In genomic region chr6:28479865-28480751, GRCm38 (mm10) we compare ENCODE assay signal across 8 mouse cellular contexts. TPM values are rescaled to one million over a fixed set of nuclear protein-coding genes. Genes with fewer than 3 reads are reported as not detected.
DNase-seq lines count a peak whose midpoint lies in the region; ATAC-seq and TF ChIP-seq lines count a peak whose summit lies in the region.

No protein-coding gene starts in this region.

- no peaks in the 10 kb centered on the region for H3K27me3 ChIP-seq in hindbrain, embryonic 10.5 days (ENCODE audit: insufficient read depth, poor library complexity, severe bottlenecking)
- H3K27me3 ChIP-seq in lung, postnatal 0 days (replicated peaks; ENCODE audit: insufficient read depth, low read length) = no peaks in the 10 kb centered on the region

- DNase-seq in MN1 (ENCODE audit: low spot score) = peak; percentile 100
- peak; percentile 99 for DNase-seq in cerebellum, adult 9-10 months
- DNase-seq in hindbrain, embryonic 10.5 days (ENCODE audit: low spot score) = peak; percentile 99
- DNase-seq in layer of hippocampus, adult 9-11 months = peak; percentile 100
- DNase-seq in lung, postnatal 0 days (ENCODE audit: low spot score) = peak; percentile 100
- peak; percentile 94 for DNase-seq in ovary, postnatal 14 days (ENCODE audit: low spot score)
- peak; percentile 97 for DNase-seq in thymus, postnatal 14 days

- peak overlapping the region; percentile 93 for H3K4me3 ChIP-seq in hindbrain, embryonic 10.5 days
- H3K4me3 ChIP-seq in lung, postnatal 0 days (ENCODE audit: low read depth, low read length) = peak overlapping the region; percentile 84

- peaks cover 39% of the 10 kb centered on the region for H3K4me1 ChIP-seq in hindbrain, embryonic 10.5 days (replicated peaks)
- H3K4me1 ChIP-seq in lung, postnatal 0 days (ENCODE audit: insufficient read depth, low read depth, low read length) = 0 out of 2 replicates have a peak, but pooled peaks cover 2% of the 10 kb centered on the region

- H3K9ac ChIP-seq in lung, postnatal 0 days (replicated peaks; ENCODE audit: low read depth) = peak overlapping the region; percentile 71

- no peaks in the 10 kb centered on the region for H3K9me3 ChIP-seq in hindbrain, embryonic 10.5 days
- no peaks in the 10 kb centered on the region for H3K9me3 ChIP-seq in lung, postnatal 0 days (ENCODE audit: low read length)

- peak; percentile 10; the same call in 1 of the 2 replicates for TF ChIP-seq EP300 in lung, postnatal 0 days (IDR thresholded peaks at IDR 0.05)

- under 1% methylated on average over 68 of the region's 68 CpGs for WGBS in hindbrain, embryonic 10.5 days
- WGBS in lung, postnatal 0 days = 2% methylated on average over 68 of the region's 68 CpGs

- H3K4me2 ChIP-seq in lung, postnatal 0 days (replicated peaks; ENCODE audit: low read depth, low read length) = peak overlapping the region; percentile 93

- H3K27ac ChIP-seq in hindbrain, embryonic 10.5 days = peak overlapping the region; percentile 89
- peak overlapping the region; percentile 92 for H3K27ac ChIP-seq in lung, postnatal 0 days (ENCODE audit: low read length)

- ATAC-seq in frontal cortex, adult (ENCODE audit: low TSS enrichment) = peak; percentile 97
- peak; percentile 98 for ATAC-seq in lung, postnatal 0 days

- no peak; the same call in none of the 2 replicates for TF ChIP-seq CTCF in lung, postnatal 0 days (IDR thresholded peaks at IDR 0.05)

- peaks cover 10% of the 10 kb centered on the region; the same call in 1 of the 2 replicates for H3K36me3 ChIP-seq in hindbrain, embryonic 10.5 days
- H3K36me3 ChIP-seq in lung, postnatal 0 days (ENCODE audit: insufficient read depth, low read length) = no peaks in the 10 kb centered on the region

RNA-seq across cellular contexts. Expression of gene Snd1, which starts 5.2 kb away (rescaled TPM):
- 112 and 117 TPM in 2 replicates for polyA plus RNA-seq in hindbrain, embryonic 10.5 days (2016; fragmentation: Nextera tagmentation; extraction: Ambion mirVana)
- polyA plus RNA-seq in lung, postnatal 0 days (2015; fragmentation: Nextera tagmentation; extraction: Ambion mirVana) = 56.6 and 63.1 TPM in 2 replicates

RNA-seq across cellular contexts. Expression of gene Pax4, which starts 31.0 kb away (rescaled TPM):
- not detected in 2 replicates for polyA plus RNA-seq in hindbrain, embryonic 10.5 days (2016; fragmentation: Nextera tagmentation; extraction: Ambion mirVana)
- not detected in 2 replicates for polyA plus RNA-seq in lung, postnatal 0 days (2015; fragmentation: Nextera tagmentation; extraction: Ambion mirVana)

RNA-seq across cellular contexts. Expression of gene Gcc1, which starts 51.9 kb away (rescaled TPM):
- polyA plus RNA-seq in hindbrain, embryonic 10.5 days (2016; fragmentation: Nextera tagmentation; extraction: Ambion mirVana) = 11.9 and 13.0 TPM in 2 replicates
- polyA plus RNA-seq in lung, postnatal 0 days (2015; fragmentation: Nextera tagmentation; extraction: Ambion mirVana) = 7.6 and 7.8 TPM in 2 replicates

RNA-seq across cellular contexts. Expression of gene Fscn3, which starts 52.5 kb away (rescaled TPM):
- not detected in 2 replicates for polyA plus RNA-seq in hindbrain, embryonic 10.5 days (2016; fragmentation: Nextera tagmentation; extraction: Ambion mirVana)
- polyA plus RNA-seq in lung, postnatal 0 days (2015; fragmentation: Nextera tagmentation; extraction: Ambion mirVana) = not detected in 2 replicates

RNA-seq across cellular contexts. Expression of gene Arf5, which starts 56.7 kb away (rescaled TPM):
- polyA plus RNA-seq in hindbrain, embryonic 10.5 days (2016; fragmentation: Nextera tagmentation; extraction: Ambion mirVana) = 302 and 343 TPM in 2 replicates
- polyA plus RNA-seq in lung, postnatal 0 days (2015; fragmentation: Nextera tagmentation; extraction: Ambion mirVana) = 314 and 340 TPM in 2 replicates

Comparison
In these comparisons a context has a peak if more than half of its experiments do, and no peak if none do; other contexts are left out.
1. Peak in every context shown above with its lines: DNase-seq, ATAC-seq, H3K4me3 ChIP-seq and H3K27ac ChIP-seq.